Mouse (Mus musculus): ENCODE results near the gene Slc18a2. TPM values are rescaled to one million over a fixed set of nuclear protein-coding genes. Genes with fewer than 3 reads are reported as not detected.

Slc18a2 gene
- total RNA-seq, 1 experiment, result 0.18 TPM

- Histone ChIP-seq H3K9me3 (ENCODE audit: control insufficient read depth, insufficient read depth, low read depth, low read length) (no peaks in the 10 kb centered on the region), H3K4me1 (ENCODE audit: control insufficient read depth in 2 of 2, insufficient read depth in 2 of 2, low read length in 2 of 2, poor library complexity in 1 of 2) (no peaks in the 10 kb centered on the region), H3K9ac (ENCODE audit: insufficient read depth, low read depth, low read length, poor library complexity, severe bottlenecking) (no peak overlapping the region), H3K27ac (ENCODE audit: insufficient read depth, low read depth, low read length, poor library complexity, severe bottlenecking) (no peak overlapping the region), H3K4me3 (ENCODE audit: insufficient read depth in 1 of 2, low read depth in 1 of 2, low read length in 2 of 2, poor library complexity in 1 of 2, severe bottlenecking in 1 of 2) (no peak overlapping the region), H3K36me3 (ENCODE audit: control insufficient read depth, insufficient read depth, low read length, poor library complexity, severe bottlenecking) (no peaks in the 10 kb centered on the region)
- in situ Hi-C loops (cut with MboI; ENCODE audit: low sequenced_read_pairs in 2 of 2, unreplicated experiment in 2 of 2), result no loop called here
- DNase-seq (ENCODE audit: low read depth, low spot score), result no peak
- TF ChIP-seq ZC3H11A (IDR thresholded peaks at IDR 0.05; ENCODE audit: borderline replicate concordance, low read depth, low read length), result no peak
- no peak for TF ChIP-seq CHD2 (IDR thresholded peaks at IDR 0.05; ENCODE audit: low read depth, low read length)
- TF ChIP-seq ZNF384 (IDR thresholded peaks at IDR 0.05; ENCODE audit: low read depth, low read length), result no peak
- no peak for TF ChIP-seq HCFC1 (IDR thresholded peaks at IDR 0.05; ENCODE audit: borderline replicate concordance, insufficient read depth, low read length)
These were observed 28.3 kb downstream of the Slc18a2 start for GRCm38 (mm10) chr19:59289042-59289441.

GRCm38 (mm10) chr19:59289811-59290210 is 29.1 kb downstream of the Slc18a2 start:
- no peaks in the 10 kb centered on the region for H3K36me3 ChIP-seq (ENCODE audit: control insufficient read depth, insufficient read depth, low read length, poor library complexity, severe bottlenecking)
- H3K27ac ChIP-seq (ENCODE audit: insufficient read depth, low read depth, low read length, poor library complexity, severe bottlenecking), result no peak overlapping the region
- no peak for DNase-seq (ENCODE audit: low read depth, low spot score)
- in situ Hi-C loops (cut with MboI; ENCODE audit: low sequenced_read_pairs in 2 of 2, unreplicated experiment in 2 of 2), result no loop called here
- no peak for TF ChIP-seq CHD2 (IDR thresholded peaks at IDR 0.05; ENCODE audit: low read depth, low read length)
- TF ChIP-seq ZC3H11A (IDR thresholded peaks at IDR 0.05; ENCODE audit: borderline replicate concordance, low read depth, low read length), result no peak
- TF ChIP-seq ZNF384 (IDR thresholded peaks at IDR 0.05; ENCODE audit: low read depth, low read length), result no peak
- no peak for TF ChIP-seq MAFK (IDR thresholded peaks at IDR 0.05; ENCODE audit: insufficient read depth, low read depth, low read length)
- no peak for TF ChIP-seq HCFC1 (IDR thresholded peaks at IDR 0.05; ENCODE audit: borderline replicate concordance, insufficient read depth, low read length)
- H3K9me3 ChIP-seq (ENCODE audit: control insufficient read depth, insufficient read depth, low read depth, low read length), result no peaks in the 10 kb centered on the region
- H3K4me1 ChIP-seq (ENCODE audit: control insufficient read depth in 2 of 2, insufficient read depth in 2 of 2, low read length in 2 of 2, poor library complexity in 1 of 2), result no peaks in the 10 kb centered on the region
- no peak overlapping the region for H3K9ac ChIP-seq (ENCODE audit: insufficient read depth, low read depth, low read length, poor library complexity, severe bottlenecking)
- H3K4me3 ChIP-seq (ENCODE audit: insufficient read depth in 1 of 2, low read depth in 1 of 2, low read length in 2 of 2, poor library complexity in 1 of 2, severe bottlenecking in 1 of 2), result no peak overlapping the region

GRCm38 (mm10) chr19:59292183-59292839 is 31.6 kb downstream of the Slc18a2 start:
- no peak overlapping the region for H3K9ac ChIP-seq (ENCODE audit: insufficient read depth, low read depth, low read length, poor library complexity, severe bottlenecking)
- H3K4me1 ChIP-seq (ENCODE audit: control insufficient read depth in 2 of 2, insufficient read depth in 2 of 2, low read length in 2 of 2, poor library complexity in 1 of 2), result no peaks in the 10 kb centered on the region
- in situ Hi-C loops (cut with MboI; ENCODE audit: low sequenced_read_pairs in 2 of 2, unreplicated experiment in 2 of 2), result no loop called here
- no peak for DNase-seq (ENCODE audit: low read depth, low spot score)
- no peak overlapping the region for H3K4me3 ChIP-seq (ENCODE audit: insufficient read depth in 1 of 2, low read depth in 1 of 2, low read length in 2 of 2, poor library complexity in 1 of 2, severe bottlenecking in 1 of 2)
- H3K36me3 ChIP-seq (ENCODE audit: control insufficient read depth, insufficient read depth, low read length, poor library complexity, severe bottlenecking), result no peaks in the 10 kb centered on the region
- H3K27ac ChIP-seq (ENCODE audit: insufficient read depth, low read depth, low read length, poor library complexity, severe bottlenecking), result no peak overlapping the region
- TF ChIP-seq HCFC1 (IDR thresholded peaks at IDR 0.05; ENCODE audit: borderline replicate concordance, insufficient read depth, low read length) (no peak), ZNF384 (IDR thresholded peaks at IDR 0.05; ENCODE audit: low read depth, low read length) (no peak), MAFK (IDR thresholded peaks at IDR 0.05; ENCODE audit: insufficient read depth, low read depth, low read length) (no peak), CHD2 (IDR thresholded peaks at IDR 0.05; ENCODE audit: low read depth, low read length) (no peak), ZC3H11A (IDR thresholded peaks at IDR 0.05; ENCODE audit: borderline replicate concordance, low read depth, low read length) (no peak)
- no peaks in the 10 kb centered on the region for H3K9me3 ChIP-seq (ENCODE audit: control insufficient read depth, insufficient read depth, low read depth, low read length)

- Histone ChIP-seq H3K27ac (ENCODE audit: insufficient read depth, low read depth, low read length, poor library complexity, severe bottlenecking) (no peak overlapping the region), H3K4me1 (ENCODE audit: control insufficient read depth in 2 of 2, insufficient read depth in 2 of 2, low read length in 2 of 2, poor library complexity in 1 of 2) (no peaks in the 10 kb centered on the region), H3K9me3 (ENCODE audit: control insufficient read depth, insufficient read depth, low read depth, low read length) (no peaks in the 10 kb centered on the region), H3K9ac (ENCODE audit: insufficient read depth, low read depth, low read length, poor library complexity, severe bottlenecking) (no peak overlapping the region), H3K36me3 (ENCODE audit: control insufficient read depth, insufficient read depth, low read length, poor library complexity, severe bottlenecking) (peaks cover 2% of the 10 kb centered on the region; the same call in 1 of the 2 replicates), H3K4me3 (ENCODE audit: insufficient read depth in 1 of 2, low read depth in 1 of 2, low read length in 2 of 2, poor library complexity in 1 of 2, severe bottlenecking in 1 of 2) (no peak overlapping the region)
- TF ChIP-seq MAFK (IDR thresholded peaks at IDR 0.05; ENCODE audit: insufficient read depth, low read depth, low read length) (no peak), CHD2 (IDR thresholded peaks at IDR 0.05; ENCODE audit: low read depth, low read length) (no peak), HCFC1 (IDR thresholded peaks at IDR 0.05; ENCODE audit: borderline replicate concordance, insufficient read depth, low read length) (no peak), ZNF384 (IDR thresholded peaks at IDR 0.05; ENCODE audit: low read depth, low read length) (no peak), ZC3H11A (IDR thresholded peaks at IDR 0.05; ENCODE audit: borderline replicate concordance, low read depth, low read length) (no peak)
- no peak for DNase-seq (ENCODE audit: low read depth, low spot score)
- in situ Hi-C loops (cut with MboI; ENCODE audit: low sequenced_read_pairs in 2 of 2, unreplicated experiment in 2 of 2), result no loop called here
These were observed 54.6 kb downstream of the Slc18a2 start for GRCm38 (mm10) chr19:59315308-59315707.
